Mouse (Mus musculus) MEL (cell line): ENCODE measurements around the gene Rab8b. TPM values are rescaled to one million over a fixed set of nuclear protein-coding genes. Genes with fewer than 3 reads are reported as not detected.

Experiments used
- DNase-seq: peaks from one replicate; pipeline ENCODE4 v3.0.0; 2011; ENCODE audit warnings: low read depth, low spot score
- H3K27ac ChIP-seq: 2 replicates; pipeline ENCODE4 v1.5.1; 2012; ENCODE audit warnings: low read depth, mild to moderate bottlenecking, control low read depth, low read length, moderate library complexity; ENCODE audit not compliant: control insufficient read depth
- H3K27me3 ChIP-seq, 2 experiments: fragments of 150-350 bp in 1 of 2; sonication (generic) in 1 of 2; 2 replicates each; pipeline ENCODE4 v1.6.1; 2012; ENCODE audit warnings: low read length in 2 of 2, mild to moderate bottlenecking in 2 of 2, improper control_type of control experiment in 1 of 2, moderate library complexity in 1 of 2; ENCODE audit not compliant: insufficient read depth in 2 of 2, control insufficient read depth in 1 of 2
- H3K36me3 ChIP-seq, 2 experiments: 2 replicates each; pipeline ENCODE4 v1.6.1; 2012 to 2014; ENCODE audit warnings: low read length in 2 of 2, improper control_type of control experiment in 1 of 2, inconsistent platforms in 1 of 2, mild to moderate bottlenecking in 1 of 2; ENCODE audit not compliant: insufficient read depth in 2 of 2, control insufficient read depth in 1 of 2
- H3K4me1 ChIP-seq, 2 experiments: fragments of 150-350 bp in 1 of 2; sonication (generic) in 1 of 2; 2 replicates each; pipeline ENCODE4 v1.6.1; 2012; ENCODE audit warnings: low read length in 2 of 2, improper control_type of control experiment in 1 of 2, mild to moderate bottlenecking in 1 of 2; ENCODE audit not compliant: insufficient read depth in 2 of 2, control insufficient read depth in 1 of 2
- H3K4me3 ChIP-seq, 2 experiments: fragments of 150-350 bp in 1 of 2; sonication (generic) in 1 of 2; 2 replicates each; pipeline ENCODE4 v1.5.1; 2012; ENCODE audit warnings: low read depth in 2 of 2, low read length in 2 of 2, mild to moderate bottlenecking in 2 of 2, moderate library complexity in 2 of 2, control low read depth in 1 of 2, improper control_type of control experiment in 1 of 2; ENCODE audit not compliant: control insufficient read depth in 1 of 2, insufficient read depth in 1 of 2
- H3K79me2 ChIP-seq: 2 replicates; pipeline ENCODE4 v1.6.1; 2012; ENCODE audit warnings: mild to moderate bottlenecking, low read length, moderate library complexity; ENCODE audit not compliant: control insufficient read depth, poor library complexity, insufficient read depth
- H3K9ac ChIP-seq: 2 replicates; pipeline ENCODE4 v1.6.1; 2012; ENCODE audit warnings: low read depth, mild to moderate bottlenecking, control low read depth, low read length, moderate library complexity; ENCODE audit not compliant: control insufficient read depth, poor library complexity, severe bottlenecking
- H3K9me3 ChIP-seq: fragments of 150-350 bp; sonication (generic); replicated peaks from 2 replicates; pipeline ENCODE4 v1.6.1; 2012; ENCODE audit warnings: mild to moderate bottlenecking, low read length, improper control_type of control experiment, moderate library complexity; ENCODE audit not compliant: insufficient read depth
- CHD2 ChIP-seq: IDR thresholded peaks from 2 replicates; pipeline ENCODE4 v1.6.1; 2011; ENCODE audit warnings: low read length, improper control_type of control experiment
- CTCF ChIP-seq, 3 experiments: IDR thresholded peaks in 2 of 3; conservative IDR thresholded peaks in 1 of 3; 2 replicates each; pipeline ENCODE4 v1.5.1; 2011 to 2012; ENCODE audit warnings: low read length in 3 of 3, low read depth in 2 of 3, mild to moderate bottlenecking in 2 of 3, improper control_type of control experiment in 1 of 3, inconsistent platforms in 1 of 3, mixed read lengths in 1 of 3, moderate library complexity in 1 of 3; ENCODE audit not compliant: control insufficient read depth in 1 of 3, insufficient read depth in 1 of 3, poor library complexity in 1 of 3, severe bottlenecking in 1 of 3
- E2F4 ChIP-seq: IDR thresholded peaks from 2 replicates; pipeline ENCODE4 v1.6.1; 2011; ENCODE audit warnings: low read depth, low read length, improper control_type of control experiment, borderline replicate concordance
- EP300 ChIP-seq, 2 experiments: IDR thresholded peaks; 2 replicates each; pipeline ENCODE4 v1.6.1; 2011; ENCODE audit warnings: improper control_type of control experiment in 2 of 2, low read length in 2 of 2, low read depth in 1 of 2, mild to moderate bottlenecking in 1 of 2
- ETS1 ChIP-seq: IDR thresholded peaks from 2 replicates; pipeline ENCODE4 v1.6.1; 2012; ENCODE audit warnings: low read depth, mild to moderate bottlenecking, inconsistent platforms, low read length, improper control_type of control experiment, moderate library complexity
- GATA1 ChIP-seq: IDR thresholded peaks from 2 replicates; pipeline ENCODE4 v1.6.1; 2011; ENCODE audit warnings: low read depth, low read length, improper control_type of control experiment
- HCFC1 ChIP-seq: IDR thresholded peaks from 2 replicates; pipeline ENCODE4 v1.6.1; 2012; ENCODE audit warnings: low read depth, mild to moderate bottlenecking, inconsistent platforms, low read length, improper control_type of control experiment, moderate library complexity
- JUND ChIP-seq: IDR thresholded peaks from 2 replicates; pipeline ENCODE4 v1.6.1; 2011; ENCODE audit warnings: low read depth, mild to moderate bottlenecking, improper control_type of control experiment, low read length
- KAT2A ChIP-seq: conservative IDR thresholded peaks from 2 replicates; pipeline ENCODE4 v1.6.1; 2012; ENCODE audit warnings: low read depth, low read length, improper control_type of control experiment, inconsistent platforms
- MAFK ChIP-seq: IDR thresholded peaks from 2 replicates; pipeline ENCODE4 v1.6.1; 2011; ENCODE audit warnings: low read depth, mild to moderate bottlenecking, low read length, improper control_type of control experiment, borderline replicate concordance
- MAX ChIP-seq: IDR thresholded peaks from 2 replicates; pipeline ENCODE4 v1.6.1; 2011; ENCODE audit warnings: low read length, improper control_type of control experiment
- MYB ChIP-seq: IDR thresholded peaks from 2 replicates; pipeline ENCODE4 v1.6.1; 2011; ENCODE audit warnings: mild to moderate bottlenecking, low read depth, low read length, improper control_type of control experiment
- MYC ChIP-seq: IDR thresholded peaks from 2 replicates; pipeline ENCODE4 v1.6.1; 2011; ENCODE audit warnings: low read depth, mild to moderate bottlenecking, low read length, improper control_type of control experiment, moderate library complexity
- NELFE ChIP-seq: IDR thresholded peaks from 2 replicates; pipeline ENCODE4 v1.6.1; 2011; ENCODE audit warnings: low read depth, low read length, improper control_type of control experiment
- NRF1 ChIP-seq: IDR thresholded peaks from 2 replicates; pipeline ENCODE4 v1.6.1; 2014; ENCODE audit warnings: low read depth, mild to moderate bottlenecking, inconsistent platforms, low read length, improper control_type of control experiment, moderate library complexity; ENCODE audit not compliant: poor library complexity, insufficient read depth, severe bottlenecking
- POLR2A ChIP-seq, 2 experiments: IDR thresholded peaks; 2 replicates each; pipeline ENCODE4 v1.6.1; 2011 to 2012; ENCODE audit warnings: low read length in 2 of 2, mild to moderate bottlenecking in 2 of 2, control low read depth in 1 of 2, improper control_type of control experiment in 1 of 2, low read depth in 1 of 2, moderate library complexity in 1 of 2; ENCODE audit not compliant: control insufficient read depth in 1 of 2, insufficient read depth in 1 of 2, poor library complexity in 1 of 2
- POLR2AphosphoS2 ChIP-seq: IDR thresholded peaks from 2 replicates; pipeline ENCODE4 v1.6.1; 2011; ENCODE audit warnings: low read length, improper control_type of control experiment
- RCOR1 ChIP-seq: IDR thresholded peaks from 2 replicates; pipeline ENCODE4 v1.6.1; 2012; ENCODE audit warnings: low read depth, mild to moderate bottlenecking, inconsistent platforms, low read length, improper control_type of control experiment
- SIN3A ChIP-seq: IDR thresholded peaks from 2 replicates; pipeline ENCODE4 v1.6.1; 2012; ENCODE audit warnings: low read length, improper control_type of control experiment, inconsistent platforms
- TBP ChIP-seq: IDR thresholded peaks from 2 replicates; pipeline ENCODE4 v1.8.0; 2011; ENCODE audit warnings: low read depth, low read length, improper control_type of control experiment
- TCF12 ChIP-seq: IDR thresholded peaks from 2 replicates; pipeline ENCODE4 v1.6.1; 2014; ENCODE audit warnings: low read depth, mild to moderate bottlenecking, inconsistent platforms, low read length, improper control_type of control experiment, moderate library complexity
- UBTF ChIP-seq: IDR thresholded peaks from 2 replicates; pipeline ENCODE4 v1.6.1; 2012; ENCODE audit warnings: low read depth, mild to moderate bottlenecking, inconsistent platforms, low read length, improper control_type of control experiment, moderate library complexity, borderline replicate concordance; ENCODE audit not compliant: insufficient read depth
- USF2 ChIP-seq, 2 experiments: IDR thresholded peaks; 2 replicates each; pipeline ENCODE4 v1.6.1; 2011 to 2012; ENCODE audit warnings: improper control_type of control experiment in 2 of 2, low read length in 2 of 2, borderline replicate concordance in 1 of 2, inconsistent platforms in 1 of 2, low read depth in 1 of 2, mild to moderate bottlenecking in 1 of 2; ENCODE audit not compliant: insufficient read depth in 1 of 2
- ZC3H11A ChIP-seq: IDR thresholded peaks from 2 replicates; pipeline ENCODE4 v1.6.1; 2012; ENCODE audit warnings: low read depth, mild to moderate bottlenecking, inconsistent platforms, low read length, improper control_type of control experiment
- ZNF384 ChIP-seq: IDR thresholded peaks from 2 replicates; pipeline ENCODE4 v1.6.1; 2012; ENCODE audit warnings: low read depth, mild to moderate bottlenecking, inconsistent platforms, low read length, improper control_type of control experiment
- polyA plus RNA-seq, 2 experiments: library from polyadenylated mRNA; stranded (reverse) in 1 of 2; unstranded in 1 of 2; fragments of >175 nt in 1 of 2; fragments of >200 nt in 1 of 2; gene quantifications; 2 replicates each; pipeline versions ENCODE4 v1.2.1 to v1.2.4; 2012; ENCODE audit warnings: low replicate concordance in 2 of 2, low read depth in 1 of 2; ENCODE audit not compliant: insufficient read length in 2 of 2, insufficient read depth in 1 of 2, missing spikeins in 1 of 2
- total RNA-seq: library from RNA; depleted of rRNA; stranded (reverse); fragments of 300-350 nt; gene quantifications from 2 replicates; pipeline ENCODE4 v1.2.3, GENCODE M21; 2012

Rab8b gene
- total and polyA plus RNA-seq, 3 experiments, result 16.1 to 16.4 TPM; not detected in 1

DNA sequence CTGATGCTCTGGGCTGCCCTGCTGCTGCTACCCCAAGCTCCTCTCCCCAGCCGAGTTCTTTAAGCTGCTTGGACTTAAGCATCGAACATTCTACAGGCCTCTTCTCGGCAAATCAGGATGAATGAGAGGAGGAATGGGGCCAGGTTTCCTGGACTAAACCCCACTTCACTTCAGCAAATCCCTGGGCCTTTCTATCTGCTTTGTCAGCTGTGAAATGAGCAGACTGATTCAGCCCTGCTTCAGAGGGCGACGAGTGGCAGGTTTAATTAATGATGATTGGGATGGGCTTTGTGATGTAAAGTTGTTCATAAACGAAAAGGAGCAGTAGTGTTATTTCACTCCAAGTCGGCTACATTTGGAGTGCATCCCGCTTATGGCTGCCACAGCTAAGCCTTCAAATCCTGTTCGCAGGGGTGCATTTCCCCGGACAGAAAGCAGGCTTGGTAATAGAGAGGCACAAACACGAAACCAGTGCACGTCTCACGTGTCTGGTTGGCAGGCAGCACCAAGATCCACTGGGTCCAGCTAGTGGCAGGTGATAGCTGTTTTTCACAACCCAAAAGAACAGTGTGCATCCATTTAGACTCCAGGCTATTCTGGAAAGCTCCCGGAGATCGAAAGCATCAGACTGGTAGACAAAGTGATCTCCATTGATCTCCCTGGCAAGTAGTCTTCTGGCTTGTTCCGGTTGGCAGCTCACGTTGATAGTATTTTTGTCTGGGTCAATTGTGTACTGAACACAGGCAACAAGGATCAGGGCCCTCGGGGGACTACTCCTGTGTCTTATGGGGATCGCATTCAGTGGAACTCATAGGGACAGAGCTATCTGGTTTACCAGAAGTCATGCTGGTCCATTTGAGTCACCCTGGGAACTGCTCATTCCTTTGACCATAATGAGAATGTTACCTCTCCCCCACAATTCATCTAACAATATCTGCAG, 14.7 kb upstream of the Rab8b start:
- Histone ChIP-seq H3K9ac (no peak overlapping the region), H3K4me3 (no peak overlapping the region), H3K79me2 (no peaks in the 10 kb centered on the region), H3K36me3 (no peaks in the 10 kb centered on the region), H3K27ac (no peak overlapping the region), H3K27me3 (no peaks in the 10 kb centered on the region), H3K4me1 (peaks cover 0 to 4% of the 10 kb centered on the region in 2 experiments; a peak in 3 of 4 replicates), H3K9me3 (no peaks in the 10 kb centered on the region)
- DNase-seq, result no peak
- TF ChIP-seq POLR2A (IDR thresholded peaks at IDR 0.05; ENCODE audit: control insufficient read depth in 1 of 2, insufficient read depth in 1 of 2, low read depth in 1 of 2, low read length in 2 of 2, poor library complexity in 1 of 2) (no peak), JUND (no peak), MAX (no peak), POLR2AphosphoS2 (no peak), ZNF384 (no peak), MAFK (no peak), SIN3A (no peak), HCFC1 (no peak), CTCF (IDR thresholded peaks at IDR 0.05 in 2 of 3, conservative IDR thresholded peaks at IDR 0.05 in 1 of 3; ENCODE audit: control insufficient read depth in 1 of 3, insufficient read depth in 1 of 3, low read depth in 2 of 3, low read length in 3 of 3, poor library complexity in 1 of 3, severe bottlenecking in 1 of 3) (no peak), NRF1 (no peak), ETS1 (no peak), KAT2A (no peak)

DNA sequence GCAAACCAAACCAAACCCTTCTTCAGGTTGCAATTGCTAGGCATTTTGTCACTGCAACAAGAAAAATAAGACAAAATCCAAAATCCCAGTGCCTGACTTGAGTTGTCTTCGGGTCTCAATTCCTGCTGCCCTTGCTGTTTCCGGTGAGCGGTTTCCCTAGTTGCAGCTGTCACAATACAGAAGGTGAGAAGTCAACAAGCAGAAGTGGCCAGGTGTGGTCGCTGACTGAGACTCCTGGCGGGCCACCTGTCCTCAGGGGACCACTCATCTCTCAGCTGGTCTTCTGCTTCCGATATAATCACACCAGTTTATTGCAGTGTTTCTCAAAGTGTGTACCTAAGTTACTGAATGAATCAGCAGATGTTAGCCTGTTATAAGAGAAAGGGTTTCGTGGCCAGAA, 10.9 kb upstream of the Rab8b start:
- no peaks in the 10 kb centered on the region for H3K79me2 ChIP-seq
- TF ChIP-seq CHD2, result no peak
- TF ChIP-seq ZNF384, result no peak
- TF ChIP-seq UBTF, result no peak
- TF ChIP-seq USF2 (IDR thresholded peaks at IDR 0.05; ENCODE audit: borderline replicate concordance in 1 of 2, insufficient read depth in 1 of 2, low read depth in 1 of 2, low read length in 2 of 2), result no peak
- no peak for TF ChIP-seq TBP
- no peak for TF ChIP-seq HCFC1
- no peak for TF ChIP-seq TCF12
- TF ChIP-seq RCOR1, result no peak
- TF ChIP-seq E2F4, result no peak
- TF ChIP-seq MAFK, result no peak
- no peak for TF ChIP-seq POLR2A (IDR thresholded peaks at IDR 0.05; ENCODE audit: control insufficient read depth in 1 of 2, insufficient read depth in 1 of 2, low read depth in 1 of 2, low read length in 2 of 2, poor library complexity in 1 of 2)
- TF ChIP-seq NRF1, result no peak
- no peak for TF ChIP-seq EP300 (IDR thresholded peaks at IDR 0.05; ENCODE audit: low read depth in 1 of 2, low read length in 2 of 2)
- no peak for TF ChIP-seq MYC
- TF ChIP-seq ZC3H11A, result no peak
- no peak for TF ChIP-seq NELFE
- TF ChIP-seq GATA1, result no peak
- no peak for TF ChIP-seq MYB
- no peaks in the 10 kb centered on the region for H3K36me3 ChIP-seq

More for the DNA sequence above, 10.9 kb upstream of the Rab8b start:
- Histone ChIP-seq H3K4me3 (no peak overlapping the region), H3K4me1 (no peaks in the 10 kb centered on the region), H3K9me3 (no peaks in the 10 kb centered on the region), H3K27me3 (no peaks in the 10 kb centered on the region), H3K27ac (no peak overlapping the region), H3K9ac (no peak overlapping the region)
- no peak for DNase-seq
